Mouse (Mus musculus) stomach, embryonic 16.5 days (tissue): ENCODE data around the gene Fbln2. TPM values are rescaled to one million over a fixed set of nuclear protein-coding genes. Genes with fewer than 3 reads are reported as not detected.
"Not testable (repeated sequence)": the region's sequence is repeated elsewhere in the genome, so short reads cannot be mapped to it uniquely, and the experiment has no call there.

ENCODE experiments used
- ATAC-seq: fragments of 200-750 bp; cut with Nextera tagmentation; 2 replicates; pipeline ENCODE4 v1.8.0; 2017; ENCODE audit warnings: moderate number of reproducible peaks, moderate TSS enrichment; ENCODE audit not compliant: insufficient read depth, low FRiP score
- H3K27ac ChIP-seq: fragments of 300-500 bp; sonication (generic); 2 replicates; pipeline ENCODE4 v1.5.1; 2014; ENCODE audit warnings: low read length
- H3K27me3 ChIP-seq: fragments of 300-500 bp; sonication (generic); 2 replicates; pipeline ENCODE4 v1.6.1; 2014; ENCODE audit warnings: low read length, control low read depth, mixed read lengths; ENCODE audit not compliant: control insufficient read depth, insufficient read depth
- H3K36me3 ChIP-seq: fragments of 300-500 bp; sonication (generic); 2 replicates; pipeline ENCODE4 v1.6.1; 2014; ENCODE audit warnings: low read length; ENCODE audit not compliant: control insufficient read depth, insufficient read depth
- H3K4me1 ChIP-seq: fragments of 300-500 bp; sonication (generic); 2 replicates; pipeline ENCODE4 v1.6.1; 2014; ENCODE audit warnings: low read length, control low read depth, mixed read lengths; ENCODE audit not compliant: control insufficient read depth, insufficient read depth
- H3K4me2 ChIP-seq: fragments of 300-500 bp; sonication (generic); 2 replicates; pipeline ENCODE4 v1.6.1; 2014; ENCODE audit warnings: low read depth, low read length, mixed read lengths
- H3K4me3 ChIP-seq: fragments of 300-500 bp; sonication (generic); replicated peaks from 2 replicates; pipeline ENCODE4 v1.5.1; 2014; ENCODE audit warnings: mild to moderate bottlenecking, low read length
- H3K9ac ChIP-seq: fragments of 300-500 bp; sonication (generic); 2 replicates; pipeline ENCODE4 v1.6.1; 2014; ENCODE audit warnings: low read length
- H3K9me3 ChIP-seq: fragments of 300-500 bp; sonication (generic); replicated peaks from 2 replicates; pipeline ENCODE4 v1.6.1; 2016; ENCODE audit warnings: low read length, control low read depth; ENCODE audit not compliant: control insufficient read depth
- WGBS: fragments of 180-500 bp; shearing (Covaris S2); extraction: QIAGEN DNeasy Blood & Tissue Kit; methylation state at CpG from one replicate; pipeline ENCODE4 v1.1.7; 2014; 5-methylcytosine and 5-hydroxymethylcytosine counted together
- polyA plus RNA-seq: library from polyadenylated mRNA; unstranded; fragments of >200 nt; fragmentation: Nextera tagmentation; extraction: Ambion mirVana; gene quantifications from 2 replicates; pipeline ENCODE4 v1.2.1, GENCODE M21; 2015

The Fbln2 gene
- polyA plus RNA-seq, result 63.0 TPM in 2 replicates

GRCm38 (mm10) chr6:91212155-91212554 lies at the start of gene Fbln2:
Fbln2 (plus strand) TSS chr6:91212455.
- H3K9me3 ChIP-seq, H3K4me1 ChIP-seq, H3K27me3 ChIP-seq, H3K36me3 ChIP-seq, H3K27ac ChIP-seq: not testable (repeated sequence)
- peak; percentile 6; the same call in 1 of the 2 replicates for ATAC-seq
- peak within 1 kb of the TSS; percentile 63 for H3K4me2 ChIP-seq
- peak within 1 kb of the TSS; percentile 41 for H3K4me3 ChIP-seq
- peak within 1 kb of the TSS; percentile 66 for H3K9ac ChIP-seq

GRCm38 (mm10) chr6:91163195-91163911 lies 48.9 kb upstream of the Fbln2 start:
- H3K4me2 ChIP-seq, result no peak overlapping the region
- 0 out of 2 replicates have a peak, but pooled peaks cover 3% of the 10 kb centered on the region for H3K4me1 ChIP-seq
- H3K27me3 ChIP-seq, result no peaks in the 10 kb centered on the region
- H3K27ac ChIP-seq, result no peak overlapping the region
- H3K9me3 ChIP-seq, result no peaks in the 10 kb centered on the region
- H3K9ac ChIP-seq, result no peak overlapping the region
- WGBS, result 76% methylated on average over 5 of the region's 5 CpGs
- no peak overlapping the region for H3K4me3 ChIP-seq
- H3K36me3 ChIP-seq, result no peaks in the 10 kb centered on the region
- peak; percentile 64 for ATAC-seq

GRCm38 (mm10) chr6:91164584-91164983 lies 47.7 kb upstream of the Fbln2 start:
- Histone ChIP-seq H3K27me3 (no peaks in the 10 kb centered on the region), H3K4me2 (no peak overlapping the region), H3K27ac (no peak overlapping the region), H3K4me1 (no peaks in the 10 kb centered on the region), H3K4me3 (no peak overlapping the region), H3K9ac (no peak overlapping the region), H3K9me3 (no peaks in the 10 kb centered on the region), H3K36me3 (no peaks in the 10 kb centered on the region)
- WGBS, result 81% methylated on average over 2 of the region's 2 CpGs
- no peak for ATAC-seq

GRCm38 (mm10) chr6:91165210-91165609 lies 47.0 kb upstream of the Fbln2 start:
- no peaks in the 10 kb centered on the region for H3K27me3 ChIP-seq
- H3K4me3 ChIP-seq, result no peak overlapping the region
- H3K9me3 ChIP-seq, result no peaks in the 10 kb centered on the region
- ATAC-seq, result peak; percentile 17; the same call in 1 of the 2 replicates
- 34% methylated on average over 3 of the region's 3 CpGs for WGBS
- H3K27ac ChIP-seq, result no peak overlapping the region
- no peaks in the 10 kb centered on the region for H3K36me3 ChIP-seq
- H3K4me2 ChIP-seq, result no peak overlapping the region
- no peak overlapping the region for H3K9ac ChIP-seq
- H3K4me1 ChIP-seq, result no peaks in the 10 kb centered on the region

- no peaks in the 10 kb centered on the region for H3K4me1 ChIP-seq
- no peaks in the 10 kb centered on the region for H3K36me3 ChIP-seq
- H3K4me2 ChIP-seq, result no peak overlapping the region
- no peak overlapping the region for H3K27ac ChIP-seq
- no peaks in the 10 kb centered on the region for H3K9me3 ChIP-seq
- H3K27me3 ChIP-seq, result no peaks in the 10 kb centered on the region
- no peak for ATAC-seq
- no peak overlapping the region for H3K4me3 ChIP-seq
- no peak overlapping the region for H3K9ac ChIP-seq
- 56% methylated on average over 3 of the region's 3 CpGs for WGBS
Measured at GRCm38 (mm10) chr6:91167828-91168227, 44.4 kb upstream of the Fbln2 start.

GRCm38 (mm10) chr6:91169129-91169528 lies 43.1 kb upstream of the Fbln2 start:
- no peaks in the 10 kb centered on the region for H3K36me3 ChIP-seq
- no peak overlapping the region for H3K4me3 ChIP-seq
- H3K4me2 ChIP-seq, result no peak overlapping the region
- H3K27ac ChIP-seq, result no peak overlapping the region
- H3K9ac ChIP-seq, result no peak overlapping the region
- no peaks in the 10 kb centered on the region for H3K9me3 ChIP-seq
- H3K4me1 ChIP-seq, result no peaks in the 10 kb centered on the region
- 76% methylated on average over 8 of the region's 8 CpGs for WGBS
- no peak for ATAC-seq
- H3K27me3 ChIP-seq, result no peaks in the 10 kb centered on the region

GRCm38 (mm10) chr6:91171396-91171895 lies 40.8 kb upstream of the Fbln2 start:
- no peaks in the 10 kb centered on the region for H3K27me3 ChIP-seq
- 70% methylated on average over 3 of the region's 3 CpGs for WGBS
- H3K36me3 ChIP-seq, result no peaks in the 10 kb centered on the region
- H3K27ac ChIP-seq, result no peak overlapping the region
- H3K4me1 ChIP-seq, result no peaks in the 10 kb centered on the region
- no peak overlapping the region for H3K9ac ChIP-seq
- H3K4me3 ChIP-seq, result no peak overlapping the region
- no peak overlapping the region for H3K4me2 ChIP-seq
- no peak for ATAC-seq
- H3K9me3 ChIP-seq, result no peaks in the 10 kb centered on the region

- WGBS, result 63% methylated on average over 2 of the region's 2 CpGs
- Histone ChIP-seq H3K27me3 (no peaks in the 10 kb centered on the region), H3K36me3 (no peaks in the 10 kb centered on the region), H3K4me1 (no peaks in the 10 kb centered on the region), H3K9ac (no peak overlapping the region), H3K9me3 (no peaks in the 10 kb centered on the region), H3K4me3 (no peak overlapping the region), H3K27ac (no peak overlapping the region), H3K4me2 (no peak overlapping the region)
- ATAC-seq, result no peak
Measured at GRCm38 (mm10) chr6:91172381-91172780, 39.9 kb upstream of the Fbln2 start.

GRCm38 (mm10) chr6:91173221-91173880 lies 38.9 kb upstream of the Fbln2 start:
- H3K36me3 ChIP-seq, result no peaks in the 10 kb centered on the region
- WGBS, result 38% methylated on average over 7 of the region's 7 CpGs
- H3K4me1 ChIP-seq, result no peaks in the 10 kb centered on the region
- H3K4me3 ChIP-seq, result no peak overlapping the region
- H3K9me3 ChIP-seq, result no peaks in the 10 kb centered on the region
- H3K27ac ChIP-seq, result no peak overlapping the region
- peak; percentile 42; the same call in 1 of the 2 replicates for ATAC-seq
- H3K4me2 ChIP-seq, result no peak overlapping the region
- no peaks in the 10 kb centered on the region for H3K27me3 ChIP-seq
- H3K9ac ChIP-seq, result no peak overlapping the region
